Mouse (Mus musculus): Measurements from ENCODE around the gene Eps8. TPM values are rescaled to one million over a fixed set of nuclear protein-coding genes. Genes with fewer than 3 reads are reported as not detected.

Eps8 gene
- polyA plus RNA-seq, 1 experiment from 2014 or later = 27.0 TPM

- H3K9me3 ChIP-seq = no peaks in the 10 kb centered on the region
- H3K36me3 ChIP-seq = no peaks in the 10 kb centered on the region
- H3K4me1 ChIP-seq = no peaks in the 10 kb centered on the region; the same call in 1 of the 2 replicates
- no peak overlapping the region for H3K4me2 ChIP-seq
- no peaks in the 10 kb centered on the region for H3K27me3 ChIP-seq
- no peak overlapping the region for H3K9ac ChIP-seq
- H3K4me3 ChIP-seq = no peak overlapping the region
- ATAC-seq (ENCODE audit: insufficient number of reproducible peaks, low FRiP score, low TSS enrichment, low read depth) = no peak
- WGBS = 84% methylated on average over 11 of the region's 11 CpGs
- H3K27ac ChIP-seq = no peak overlapping the region
These were observed 15.7 kb downstream of the Eps8 start for GRCm38 (mm10) chr6:137638834-137639567.

- Histone ChIP-seq H3K27me3 (no peaks in the 10 kb centered on the region), H3K27ac (no peak overlapping the region), H3K4me2 (no peak overlapping the region), H3K9me3 (no peaks in the 10 kb centered on the region), H3K4me1 (peaks cover 7% of the 10 kb centered on the region; the same call in 1 of the 2 replicates), H3K9ac (no peak overlapping the region), H3K36me3 (no peaks in the 10 kb centered on the region), H3K4me3 (no peak overlapping the region)
- WGBS = 57% methylated on average over 7 of the region's 7 CpGs
- no peak for ATAC-seq (ENCODE audit: insufficient number of reproducible peaks, low FRiP score, low TSS enrichment, low read depth)
These were observed 17.2 kb downstream of the Eps8 start for GRCm38 (mm10) chr6:137637443-137637842.

- H3K36me3 ChIP-seq = no peaks in the 10 kb centered on the region
- H3K27me3 ChIP-seq = no peaks in the 10 kb centered on the region
- no peak overlapping the region for H3K27ac ChIP-seq
- no peak for ATAC-seq (ENCODE audit: insufficient number of reproducible peaks, low FRiP score, low TSS enrichment, low read depth)
- H3K4me2 ChIP-seq = no peak overlapping the region
- WGBS = 76% methylated on average over 5 of the region's 5 CpGs
- H3K9ac ChIP-seq = no peak overlapping the region
- H3K9me3 ChIP-seq = no peaks in the 10 kb centered on the region
- H3K4me3 ChIP-seq = no peak overlapping the region
- H3K4me1 ChIP-seq = peaks cover 7% of the 10 kb centered on the region; the same call in 1 of the 2 replicates
These were observed 18.5 kb downstream of the Eps8 start for GRCm38 (mm10) chr6:137636131-137636530.

- H3K27me3 ChIP-seq = no peaks in the 10 kb centered on the region
- no peaks in the 10 kb centered on the region for H3K9me3 ChIP-seq
- ATAC-seq (ENCODE audit: insufficient number of reproducible peaks, low FRiP score, low TSS enrichment, low read depth) = no peak
- H3K36me3 ChIP-seq = no peaks in the 10 kb centered on the region
- peaks cover 7% of the 10 kb centered on the region; the same call in 1 of the 2 replicates for H3K4me1 ChIP-seq
- no peak overlapping the region for H3K4me3 ChIP-seq
- H3K4me2 ChIP-seq = no peak overlapping the region
- 10% methylated on average over 4 of the region's 4 CpGs for WGBS
- H3K9ac ChIP-seq = no peak overlapping the region
- no peak overlapping the region for H3K27ac ChIP-seq
These were observed 21.1 kb downstream of the Eps8 start for GRCm38 (mm10) chr6:137633626-137634025.

GRCm38 (mm10) chr6:137633121-137633520 lies 21.6 kb downstream of the Eps8 start:
- H3K4me2 ChIP-seq = no peak overlapping the region
- H3K9ac ChIP-seq = no peak overlapping the region
- no peaks in the 10 kb centered on the region for H3K9me3 ChIP-seq
- no peak overlapping the region for H3K4me3 ChIP-seq
- no peak overlapping the region for H3K27ac ChIP-seq
- WGBS = 65% methylated on average over 8 of the region's 8 CpGs
- peaks cover 7% of the 10 kb centered on the region; the same call in 1 of the 2 replicates for H3K4me1 ChIP-seq
- no peaks in the 10 kb centered on the region for H3K36me3 ChIP-seq
- H3K27me3 ChIP-seq = no peaks in the 10 kb centered on the region
- ATAC-seq (ENCODE audit: insufficient number of reproducible peaks, low FRiP score, low TSS enrichment, low read depth) = no peak

GRCm38 (mm10) chr6:137630387-137630786 lies 24.3 kb downstream of the Eps8 start:
- peaks cover 7% of the 10 kb centered on the region; the same call in 1 of the 2 replicates for H3K4me1 ChIP-seq
- H3K4me3 ChIP-seq = no peak overlapping the region
- no peak overlapping the region for H3K4me2 ChIP-seq
- H3K9me3 ChIP-seq = no peaks in the 10 kb centered on the region
- WGBS = 83% methylated on average over 13 of the region's 13 CpGs
- H3K9ac ChIP-seq = no peak overlapping the region
- no peak for ATAC-seq (ENCODE audit: insufficient number of reproducible peaks, low FRiP score, low TSS enrichment, low read depth)
- H3K27me3 ChIP-seq = no peaks in the 10 kb centered on the region
- no peaks in the 10 kb centered on the region for H3K36me3 ChIP-seq
- H3K27ac ChIP-seq = no peak overlapping the region

GRCm38 (mm10) chr6:137629603-137630231 lies 25.0 kb downstream of the Eps8 start:
- Histone ChIP-seq H3K4me3 (no peak overlapping the region), H3K4me2 (no peak overlapping the region)
- no peak for ATAC-seq (ENCODE audit: insufficient number of reproducible peaks, low FRiP score, low TSS enrichment, low read depth)

GRCm38 (mm10) chr6:137628715-137629114 lies 26.0 kb downstream of the Eps8 start:
- Histone ChIP-seq H3K27me3 (no peaks in the 10 kb centered on the region), H3K36me3 (no peaks in the 10 kb centered on the region), H3K4me2 (no peak overlapping the region), H3K9ac (no peak overlapping the region), H3K27ac (no peak overlapping the region), H3K9me3 (no peaks in the 10 kb centered on the region), H3K4me1 (peaks cover 7% of the 10 kb centered on the region; the same call in 1 of the 2 replicates), H3K4me3 (no peak overlapping the region)
- 76% methylated on average over 6 of the region's 6 CpGs for WGBS
- ATAC-seq (ENCODE audit: insufficient number of reproducible peaks, low FRiP score, low TSS enrichment, low read depth) = no peak

More at GRCm38 (mm10) chr6:137629603-137630231, 25.0 kb downstream of the Eps8 start:
- H3K9me3 ChIP-seq = no peaks in the 10 kb centered on the region
- H3K9ac ChIP-seq = no peak overlapping the region
- no peaks in the 10 kb centered on the region for H3K36me3 ChIP-seq
- no peaks in the 10 kb centered on the region for H3K27me3 ChIP-seq
- peaks cover 7% of the 10 kb centered on the region; the same call in 1 of the 2 replicates for H3K4me1 ChIP-seq
- no peak overlapping the region for H3K27ac ChIP-seq
- WGBS = 63% methylated on average over 13 of the region's 13 CpGs

GRCm38 (mm10) chr6:137621021-137621420 lies 33.7 kb downstream of the Eps8 start:
- no peaks in the 10 kb centered on the region for H3K4me1 ChIP-seq
- H3K9me3 ChIP-seq = no peaks in the 10 kb centered on the region
- H3K36me3 ChIP-seq = no peaks in the 10 kb centered on the region
- 86% methylated on average over 2 of the region's 2 CpGs for WGBS
- no peak overlapping the region for H3K27ac ChIP-seq
- no peak overlapping the region for H3K9ac ChIP-seq
- no peaks in the 10 kb centered on the region for H3K27me3 ChIP-seq
- H3K4me3 ChIP-seq = no peak overlapping the region
- no peak for ATAC-seq (ENCODE audit: insufficient number of reproducible peaks, low FRiP score, low TSS enrichment, low read depth)
- H3K4me2 ChIP-seq = no peak overlapping the region

- Histone ChIP-seq H3K4me3 (no peak overlapping the region), H3K9me3 (no peaks in the 10 kb centered on the region), H3K4me2 (no peak overlapping the region), H3K9ac (0 out of 2 replicates have a peak overlapping the region, but pooled peaks have one; percentile 14), H3K36me3 (no peaks in the 10 kb centered on the region), H3K4me1 (0 out of 2 replicates have a peak, but pooled peaks cover 4% of the 10 kb centered on the region), H3K27ac (no peak overlapping the region), H3K27me3 (no peaks in the 10 kb centered on the region)
- WGBS = 41% methylated on average over 4 of the region's 4 CpGs
- ATAC-seq (ENCODE audit: insufficient number of reproducible peaks, low FRiP score, low TSS enrichment, low read depth) = no peak
These were observed 40.8 kb downstream of the Eps8 start for GRCm38 (mm10) chr6:137613903-137614302.

- no peaks in the 10 kb centered on the region for H3K27me3 ChIP-seq
- H3K36me3 ChIP-seq = no peaks in the 10 kb centered on the region
- 66% methylated on average over 2 of the region's 2 CpGs for WGBS
- 0 out of 2 replicates have a peak, but pooled peaks cover 4% of the 10 kb centered on the region for H3K4me1 ChIP-seq
- H3K9me3 ChIP-seq = no peaks in the 10 kb centered on the region
- no peak overlapping the region for H3K27ac ChIP-seq
- H3K9ac ChIP-seq = no peak overlapping the region
- no peak overlapping the region for H3K4me3 ChIP-seq
- no peak overlapping the region for H3K4me2 ChIP-seq
- ATAC-seq (ENCODE audit: insufficient number of reproducible peaks, low FRiP score, low TSS enrichment, low read depth) = no peak
These were observed 42.6 kb downstream of the Eps8 start for GRCm38 (mm10) chr6:137612071-137612547.

Data from limb, embryonic 15.5 days (tissue).